Mouse (Mus musculus) limb, embryonic 13.5 days (tissue): ENCODE data around the gene Sh3bgrl3. TPM values are rescaled to one million over a fixed set of nuclear protein-coding genes. Genes with fewer than 3 reads are reported as not detected.
"Not testable (repeated sequence)": the region's sequence is repeated elsewhere in the genome, so short reads cannot be mapped to it uniquely, and the experiment has no call there.

ENCODE experiments used
- ATAC-seq: fragments of 200-750 bp; cut with Nextera tagmentation; 2 replicates; pipeline ENCODE4 v1.8.0; 2017; ENCODE audit warnings: low read depth, moderate number of reproducible peaks, moderate TSS enrichment; ENCODE audit not compliant: low FRiP score
- H3K27ac ChIP-seq: fragments of 300-500 bp; sonication (generic); 2 replicates; pipeline ENCODE4 v1.5.1; 2015; ENCODE audit warnings: inconsistent platforms, mild to moderate bottlenecking, moderate library complexity
- H3K27me3 ChIP-seq: fragments of 300-500 bp; sonication (generic); 2 replicates; pipeline ENCODE4 v1.6.1; 2015; ENCODE audit warnings: mild to moderate bottlenecking, inconsistent platforms
- H3K36me3 ChIP-seq: fragments of 300-500 bp; sonication (generic); 2 replicates; pipeline ENCODE4 v1.6.1; 2015; ENCODE audit warnings: inconsistent platforms, mild to moderate bottlenecking, moderate library complexity
- H3K4me1 ChIP-seq: fragments of 300-500 bp; sonication (generic); 2 replicates; pipeline ENCODE4 v1.6.1; 2015; ENCODE audit warnings: inconsistent platforms
- H3K4me2 ChIP-seq: fragments of 300-500 bp; sonication (generic); replicated peaks from 2 replicates; pipeline ENCODE4 v1.6.1; 2015; ENCODE audit warnings: inconsistent platforms, mild to moderate bottlenecking, moderate library complexity
- H3K4me3 ChIP-seq: fragments of 300-500 bp; sonication (generic); 2 replicates; pipeline ENCODE4 v1.5.1; 2015; ENCODE audit warnings: moderate library complexity, mild to moderate bottlenecking, inconsistent platforms
- H3K9ac ChIP-seq: fragments of 300-500 bp; sonication (generic); 2 replicates; pipeline ENCODE4 v1.6.1; 2015; ENCODE audit warnings: mild to moderate bottlenecking, inconsistent platforms
- H3K9me3 ChIP-seq: fragments of 300-500 bp; sonication (generic); 2 replicates; pipeline ENCODE4 v1.6.1; 2016; ENCODE audit warnings: inconsistent platforms
- WGBS: fragments of 180-500 bp; shearing (Covaris S2); methylation state at CpG from one replicate; pipeline ENCODE4 v1.1.7; 2015; 5-methylcytosine and 5-hydroxymethylcytosine counted together
- polyA plus RNA-seq: library from polyadenylated mRNA; unstranded; fragments of >200 nt; fragmentation: Nextera tagmentation; extraction: Ambion mirVana; gene quantifications from 2 replicates; pipeline ENCODE4 v1.2.1, GENCODE M21; 2015

The Sh3bgrl3 gene
- 420 and 444 TPM in 2 replicates for polyA plus RNA-seq

GRCm38 (mm10) chr4:134128221-134128982 is at the start of gene Sh3bgrl3:
Gene Sh3bgrl3 (minus strand): TSS chr4:134128789.
- H3K4me3 ChIP-seq = peak within 1 kb of the TSS; percentile 87
- H3K27me3 ChIP-seq = no peaks in the 10 kb centered on the region
- H3K4me1 ChIP-seq = peaks cover 36% of the 10 kb centered on the region
- peak within 1 kb of the TSS; percentile 83 for H3K4me2 ChIP-seq
- WGBS = under 1% methylated on average over 50 of the region's 50 CpGs
- peak; percentile 95 for ATAC-seq
- H3K9me3 ChIP-seq = no peaks in the 10 kb centered on the region
- H3K36me3 ChIP-seq = peaks cover 31% of the 10 kb centered on the region
- H3K9ac ChIP-seq = peak within 1 kb of the TSS; percentile 93
- H3K27ac ChIP-seq = peak within 1 kb of the TSS; percentile 90

- H3K9me3 ChIP-seq = no peaks in the 10 kb centered on the region
- 85% methylated on average over 3 of the region's 3 CpGs for WGBS
- ATAC-seq = no peak
Measured at GRCm38 (mm10) chr4:134172391-134172790, 43.8 kb upstream of the Sh3bgrl3 start.

GRCm38 (mm10) chr4:134166906-134167305 is 38.3 kb upstream of the Sh3bgrl3 start:
- Histone ChIP-seq H3K4me2 (no peak overlapping the region), H3K9ac (no peak overlapping the region), H3K4me1 (no peaks in the 10 kb centered on the region), H3K27me3 (no peaks in the 10 kb centered on the region), H3K4me3 (no peak overlapping the region), H3K36me3 (peaks cover 39% of the 10 kb centered on the region), H3K9me3 (no peaks in the 10 kb centered on the region), H3K27ac (no peak overlapping the region)
- no peak for ATAC-seq
- WGBS = 95% methylated on average over 3 of the region's 3 CpGs

More at GRCm38 (mm10) chr4:134172391-134172790, 43.8 kb upstream of the Sh3bgrl3 start:
- no peaks in the 10 kb centered on the region for H3K4me1 ChIP-seq
- no peaks in the 10 kb centered on the region for H3K27me3 ChIP-seq
- peaks cover 20% of the 10 kb centered on the region for H3K36me3 ChIP-seq
- H3K4me3 ChIP-seq = no peak overlapping the region
- H3K27ac ChIP-seq = no peak overlapping the region
- no peak overlapping the region for H3K4me2 ChIP-seq
- H3K9ac ChIP-seq = no peak overlapping the region

- Histone ChIP-seq H3K9ac (no peak overlapping the region), H3K27me3 (no peaks in the 10 kb centered on the region), H3K27ac (no peak overlapping the region), H3K4me2 (no peak overlapping the region), H3K4me3 (no peak overlapping the region), H3K9me3 (no peaks in the 10 kb centered on the region), H3K36me3 (peaks cover 34% of the 10 kb centered on the region), H3K4me1 (no peaks in the 10 kb centered on the region)
- ATAC-seq = no peak
- WGBS = 96% methylated on average over 3 of the region's 3 CpGs
Measured at GRCm38 (mm10) chr4:134165548-134166465, 37.2 kb upstream of the Sh3bgrl3 start.

- no peaks in the 10 kb centered on the region for H3K9me3 ChIP-seq
- H3K4me3 ChIP-seq = no peak overlapping the region
- H3K27ac ChIP-seq = no peak overlapping the region
- H3K9ac ChIP-seq = no peak overlapping the region
- no peaks in the 10 kb centered on the region for H3K27me3 ChIP-seq
- no peak overlapping the region for H3K4me2 ChIP-seq
- H3K36me3 ChIP-seq = peaks cover 31% of the 10 kb centered on the region
- ATAC-seq = no peak
- H3K4me1 ChIP-seq = no peaks in the 10 kb centered on the region
- WGBS = 60% methylated on average over 6 of the region's 6 CpGs
Measured at GRCm38 (mm10) chr4:134165024-134165423, 36.4 kb upstream of the Sh3bgrl3 start.

- Histone ChIP-seq H3K9ac (no peak overlapping the region), H3K4me3 (no peak overlapping the region), H3K27me3 (no peaks in the 10 kb centered on the region), H3K4me1 (no peaks in the 10 kb centered on the region), H3K4me2 (no peak overlapping the region), H3K9me3 (no peaks in the 10 kb centered on the region), H3K27ac (no peak overlapping the region), H3K36me3 (peaks cover 29% of the 10 kb centered on the region)
- no peak for ATAC-seq
- WGBS = 91% methylated on average over 6 of the region's 6 CpGs
Measured at GRCm38 (mm10) chr4:134164591-134164990, 36.0 kb upstream of the Sh3bgrl3 start.

GRCm38 (mm10) chr4:134160071-134160470 is 31.5 kb upstream of the Sh3bgrl3 start:
- not testable (repeated sequence) for H3K9me3 ChIP-seq, H3K27me3 ChIP-seq, H3K27ac ChIP-seq, H3K4me1 ChIP-seq, H3K36me3 ChIP-seq, ATAC-seq
- Histone ChIP-seq H3K9ac (peak overlapping the region; percentile 66), H3K4me3 (peak overlapping the region; percentile 54), H3K4me2 (peak overlapping the region; percentile 60)
- 5% methylated on average over 30 of the region's 30 CpGs for WGBS

- H3K4me2 ChIP-seq = no peak overlapping the region
- H3K36me3 ChIP-seq = peaks cover 20% of the 10 kb centered on the region
- no peak for ATAC-seq
- H3K27me3 ChIP-seq = no peaks in the 10 kb centered on the region
- no peak overlapping the region for H3K27ac ChIP-seq
- WGBS = 69% methylated on average over 6 of the region's 6 CpGs
- no peaks in the 10 kb centered on the region for H3K9me3 ChIP-seq
- H3K9ac ChIP-seq = no peak overlapping the region
- no peak overlapping the region for H3K4me3 ChIP-seq
- no peaks in the 10 kb centered on the region for H3K4me1 ChIP-seq
Measured at GRCm38 (mm10) chr4:134158774-134159173, 30.2 kb upstream of the Sh3bgrl3 start.

- no peak overlapping the region for H3K4me3 ChIP-seq
- no peaks in the 10 kb centered on the region for H3K4me1 ChIP-seq
- peaks cover 32% of the 10 kb centered on the region for H3K36me3 ChIP-seq
- no peak overlapping the region for H3K9ac ChIP-seq
- no peaks in the 10 kb centered on the region for H3K9me3 ChIP-seq
- ATAC-seq = no peak
- WGBS = 86% methylated on average over 2 of the region's 2 CpGs
- H3K4me2 ChIP-seq = no peak overlapping the region
- no peak overlapping the region for H3K27ac ChIP-seq
- no peaks in the 10 kb centered on the region for H3K27me3 ChIP-seq
Measured at GRCm38 (mm10) chr4:134157558-134157957, 29.0 kb upstream of the Sh3bgrl3 start.

- Histone ChIP-seq H3K27me3 (no peaks in the 10 kb centered on the region), H3K9me3 (no peaks in the 10 kb centered on the region), H3K4me3 (no peak overlapping the region), H3K9ac (no peak overlapping the region), H3K36me3 (peaks cover 40% of the 10 kb centered on the region), H3K27ac (no peak overlapping the region), H3K4me1 (no peaks in the 10 kb centered on the region), H3K4me2 (no peak overlapping the region)
- WGBS = 42% methylated on average over 8 of the region's 8 CpGs
- no peak for ATAC-seq
Measured at GRCm38 (mm10) chr4:134156744-134157143, 28.2 kb upstream of the Sh3bgrl3 start.

GRCm38 (mm10) chr4:134155961-134156465 is 27.4 kb upstream of the Sh3bgrl3 start:
- WGBS = 87% methylated on average over 10 of the region's 10 CpGs

GRCm38 (mm10) chr4:134155531-134155930 is 26.9 kb upstream of the Sh3bgrl3 start:
- Histone ChIP-seq H3K4me3 (no peak overlapping the region), H3K4me2 (no peak overlapping the region), H3K27ac (no peak overlapping the region), H3K36me3 (peaks cover 52% of the 10 kb centered on the region), H3K9ac (no peak overlapping the region), H3K4me1 (no peaks in the 10 kb centered on the region), H3K9me3 (no peaks in the 10 kb centered on the region), H3K27me3 (no peaks in the 10 kb centered on the region)
- 90% methylated on average over 6 of the region's 6 CpGs for WGBS
- ATAC-seq = no peak

More at GRCm38 (mm10) chr4:134155961-134156465, 27.4 kb upstream of the Sh3bgrl3 start:
- Histone ChIP-seq H3K36me3 (peaks cover 47% of the 10 kb centered on the region), H3K9me3 (no peaks in the 10 kb centered on the region), H3K27me3 (no peaks in the 10 kb centered on the region), H3K27ac (no peak overlapping the region), H3K4me1 (no peaks in the 10 kb centered on the region), H3K4me2 (no peak overlapping the region), H3K4me3 (no peak overlapping the region), H3K9ac (no peak overlapping the region)
- ATAC-seq = no peak
